Mouse (Mus musculus) CD4-positive, CD25-positive, alpha-beta regulatory T cell, adult 9 weeks (primary cell): ENCODE data around the gene Sp3. TPM values are rescaled to one million over a fixed set of nuclear protein-coding genes. Genes with fewer than 3 reads are reported as not detected.

Source experiments
- polyA plus RNA-seq: library from polyadenylated mRNA; unstranded; fragments of 100-300 nt; shearing (Covaris generic); gene quantifications from one replicate; pipeline ENCODE4 v1.2.1, GENCODE M21; 2017

Gene Sp3
- polyA plus RNA-seq: 50.5 TPM

GRCm38 (mm10) chr2:72980337-72981074, at the start of gene Sp3:
Gene Sp3, minus strand, starts transcription at chr2:72980446.

GRCm38 (mm10) chr2:72986616-72987015, 6.4 kb upstream of the Sp3 start, which contains the start of gene Gm11084:
Gene Gm11084, minus strand, starts transcription at chr2:72986716.

Other genes starting within 250 kb of the Sp3 start
- not detected for gene Gm11084, start 6.3 kb upstream of the Sp3 start, polyA plus RNA-seq
- 74.7 TPM for gene Ola1, start 238.5 kb upstream of the Sp3 start, polyA plus RNA-seq